Mouse (Mus musculus) heart, adult 11 months (tissue): ENCODE results near the gene Ksr2.
"Not testable (repeated sequence)": the region's sequence is repeated elsewhere in the genome, so short reads cannot be mapped to it uniquely, and the experiment has no call there.

Experiments used
- DNase-seq: peaks from one replicate; pipeline ENCODE4 v3.0.0; 2022

Gene Ksr2

DNA sequence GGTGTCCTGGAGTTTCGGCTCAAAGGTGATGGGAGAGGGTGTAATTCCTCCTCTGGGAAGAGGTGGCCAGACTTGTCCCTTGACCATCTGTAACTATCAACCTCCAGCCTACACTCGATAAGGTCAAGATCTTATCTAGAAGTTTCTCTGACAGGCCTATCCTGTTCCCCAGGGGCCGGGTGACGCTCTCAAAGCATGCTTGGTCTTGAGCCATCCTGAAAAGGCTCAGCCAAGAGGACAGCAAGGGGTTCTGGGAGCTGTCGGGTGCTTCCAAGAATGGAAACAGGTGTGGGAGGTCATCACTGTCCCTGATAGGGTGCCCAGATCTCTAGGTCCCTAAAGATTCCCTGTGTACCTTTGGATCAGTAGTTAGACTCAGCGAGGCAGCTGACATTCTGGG, 4.4 kb upstream of the Ksr2 start:
- DNase-seq = no peak

DNA sequence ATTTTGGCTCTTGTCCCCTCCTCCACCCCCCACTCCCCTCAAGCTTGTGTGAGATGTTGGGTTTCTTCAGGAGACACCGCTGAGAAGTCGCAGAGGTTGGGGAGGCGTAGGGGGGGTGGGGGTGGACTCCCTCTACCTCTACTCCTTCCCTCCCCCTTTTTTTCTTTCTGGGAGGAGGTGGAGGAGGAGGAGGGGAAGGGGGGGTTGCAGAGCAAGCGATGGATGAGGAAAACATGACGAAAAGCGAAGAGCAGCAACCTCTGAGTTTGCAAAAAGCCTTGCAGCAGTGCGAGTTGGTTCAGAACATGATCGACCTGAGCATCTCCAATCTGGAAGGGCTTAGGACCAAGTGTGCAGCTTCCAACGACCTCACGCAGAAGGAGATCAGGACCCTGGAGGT, 811 bp downstream of the Ksr2 start:
- DNase-seq = no peak

DNA sequence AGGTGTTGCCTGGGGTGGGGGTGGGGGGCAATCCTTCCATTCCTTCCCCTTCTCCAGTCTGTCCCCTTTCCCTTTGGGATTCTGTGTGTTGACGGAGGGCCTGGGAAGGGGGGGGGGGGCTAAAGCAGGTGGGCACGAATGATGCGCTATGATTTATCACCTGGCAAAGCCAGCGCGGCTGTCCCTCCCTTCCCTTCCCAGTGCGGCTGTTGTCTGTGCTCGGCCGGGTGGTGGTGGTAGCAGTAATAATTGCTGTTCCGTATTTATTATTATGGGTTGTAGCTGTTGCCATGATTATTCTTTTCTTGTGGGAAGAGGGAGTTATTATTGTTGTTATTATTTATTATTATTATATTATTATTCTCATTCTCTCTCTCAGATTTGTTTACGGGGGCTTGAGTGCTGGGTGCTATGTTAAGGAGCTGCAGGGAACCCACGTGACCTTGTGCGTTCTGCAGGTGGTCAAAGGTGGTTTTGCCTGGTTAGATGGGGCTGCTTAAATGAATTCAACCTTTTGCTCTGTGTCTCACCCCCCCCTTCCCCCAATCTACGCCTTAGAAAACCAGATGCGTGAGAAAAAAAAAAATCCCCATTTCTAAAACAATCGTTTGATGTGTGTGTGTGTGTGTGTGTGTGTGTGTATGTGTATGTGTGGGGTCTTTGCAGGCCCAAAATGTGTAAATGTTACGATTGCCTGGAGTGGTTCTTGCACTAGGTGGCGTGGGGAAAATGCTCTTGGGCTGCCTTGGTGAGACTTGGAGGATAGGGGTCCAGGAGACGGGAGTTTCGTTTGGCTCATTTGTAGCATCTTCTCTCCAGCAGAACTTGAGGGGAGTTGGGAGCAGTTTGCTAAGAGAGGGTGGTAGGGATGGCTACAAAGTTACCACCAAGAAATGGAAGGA, 1.5 kb downstream of the Ksr2 start:
- DNase-seq = no peak

DNA sequence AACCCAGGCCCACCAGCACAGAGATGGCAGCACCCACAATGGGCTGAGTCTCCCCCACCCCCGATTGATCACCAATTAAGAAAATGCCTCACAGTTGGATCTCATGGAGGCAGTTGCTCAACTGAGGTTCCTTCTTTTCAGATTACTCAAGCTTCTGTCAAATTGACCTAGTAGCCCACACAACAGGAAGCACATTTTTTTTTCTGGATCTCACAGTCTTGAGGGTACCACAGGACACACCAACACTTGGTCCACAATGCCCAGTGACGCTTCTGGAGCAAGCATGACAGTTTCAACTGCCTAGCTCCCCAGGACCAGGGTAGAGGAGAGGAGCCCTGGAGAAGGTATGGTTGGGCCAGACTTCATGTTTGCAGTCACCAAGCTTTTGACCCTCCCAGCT, 3.6 kb downstream of the Ksr2 start:
- no peak for DNase-seq

DNA sequence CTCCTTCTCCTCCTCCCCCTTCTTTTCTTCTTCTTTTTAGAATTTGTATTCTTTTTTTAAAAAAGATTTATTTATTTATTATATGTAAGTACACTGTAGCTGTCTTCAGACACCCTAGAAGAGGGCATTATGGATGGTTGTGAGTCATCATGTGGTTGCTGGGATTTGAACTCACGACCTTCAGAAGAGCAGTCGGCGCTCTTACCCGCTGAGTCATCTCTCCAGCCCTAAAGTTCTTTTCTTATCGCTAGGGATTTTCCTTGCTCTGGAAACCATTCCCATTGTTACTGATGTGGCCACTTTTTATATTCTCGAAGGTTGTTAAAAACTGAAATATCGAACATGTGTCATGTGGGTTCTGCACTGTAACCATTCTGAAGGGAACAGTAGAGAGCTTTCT, 19.7 kb downstream of the Ksr2 start:
- not testable (repeated sequence) for DNase-seq

DNA sequence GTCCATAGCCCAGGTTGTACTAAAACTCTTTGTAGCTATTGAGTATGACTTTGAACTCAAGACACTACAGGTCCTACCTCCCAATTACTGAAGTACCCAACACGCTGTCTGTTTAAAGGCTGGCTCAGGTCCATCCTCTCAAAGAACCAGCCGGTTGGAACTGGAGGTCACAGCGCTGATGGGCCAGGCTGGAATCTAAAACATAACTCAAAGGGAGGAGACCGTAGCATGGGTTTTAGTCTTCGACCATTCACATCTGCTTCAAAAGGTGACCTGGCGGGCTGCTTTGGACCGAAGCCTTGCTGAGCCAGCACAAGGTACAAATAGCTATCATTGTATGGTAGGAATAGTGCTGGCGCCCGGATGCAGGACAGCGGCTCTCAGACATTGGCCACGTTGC, 26.5 kb downstream of the Ksr2 start:
- no peak for DNase-seq

DNA sequence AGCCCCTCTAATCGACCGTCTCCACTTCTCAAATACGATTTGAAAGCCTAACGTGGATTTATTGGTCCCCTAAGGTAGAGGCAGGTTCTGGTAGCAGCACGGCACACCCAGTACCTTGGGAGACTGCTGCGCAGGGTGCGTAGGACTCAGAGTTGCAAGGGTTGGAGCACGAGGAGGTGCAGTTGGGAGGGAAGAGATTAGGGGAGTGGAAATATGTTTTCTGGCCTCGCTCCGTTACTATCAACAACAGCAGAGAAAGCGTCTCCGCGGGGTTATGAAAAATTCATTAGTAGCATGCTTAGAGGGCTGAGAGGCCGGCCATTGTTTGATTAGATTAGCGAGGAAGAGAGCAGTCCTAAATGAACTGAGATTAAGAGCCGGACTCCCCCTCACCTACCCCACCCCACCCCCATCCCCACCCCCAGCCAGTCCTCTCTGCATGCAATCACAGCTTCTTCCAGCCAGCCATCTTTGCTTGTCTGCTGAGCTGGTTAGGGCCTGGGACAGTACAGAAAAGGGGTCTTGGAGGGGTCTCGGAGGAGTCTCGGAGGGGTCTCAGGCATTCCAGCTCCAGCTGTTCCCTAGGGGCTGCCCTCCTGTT, 27.5 kb downstream of the Ksr2 start:
- DNase-seq = no peak

DNA sequence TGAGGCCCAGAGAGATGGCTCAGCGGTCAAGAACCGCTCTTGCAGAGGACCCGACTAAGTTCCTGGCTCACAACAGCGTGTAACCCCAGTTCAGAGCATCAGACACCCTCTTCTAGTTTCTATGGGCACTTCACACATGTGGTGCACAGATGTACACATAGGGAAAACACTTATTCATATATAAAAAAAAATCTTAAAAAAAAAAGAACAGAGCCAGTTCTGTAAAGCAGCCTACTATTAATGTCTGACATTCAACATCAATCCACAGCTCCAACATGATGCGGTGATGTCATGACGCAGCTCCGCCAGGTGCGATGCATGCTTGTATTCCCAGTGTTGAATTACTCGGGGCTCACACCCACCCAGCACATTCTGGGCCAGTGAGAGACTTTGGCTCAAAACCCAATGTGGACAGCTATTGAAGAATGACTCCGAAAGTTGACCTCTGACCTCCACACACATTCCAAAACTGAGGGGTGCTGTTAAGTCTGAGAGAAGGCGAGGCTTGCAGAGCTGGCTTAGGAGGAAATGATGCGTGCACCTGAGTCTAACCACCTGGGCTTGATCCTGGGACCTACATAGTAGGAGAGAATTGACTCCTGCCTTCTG, 28.5 kb downstream of the Ksr2 start:
- DNase-seq = no peak

DNA sequence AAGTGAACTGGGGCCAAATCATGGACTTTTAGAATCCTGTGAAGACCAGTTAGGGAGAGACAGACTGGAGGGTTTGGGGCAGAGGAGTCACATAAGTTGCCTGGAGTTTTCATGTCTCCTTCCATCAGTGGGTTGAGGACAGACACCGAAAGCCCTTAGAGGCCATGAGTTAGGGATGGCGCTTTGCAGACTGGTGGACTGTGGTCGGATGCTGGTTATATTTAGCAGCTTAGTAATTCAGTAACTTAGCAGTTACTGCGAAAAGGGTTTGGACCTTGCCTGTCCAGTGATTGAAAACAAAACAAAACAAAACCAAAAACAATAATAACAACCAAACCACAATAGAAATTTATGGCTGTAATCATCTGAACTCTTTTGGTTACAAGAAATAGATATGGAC, 29.3 kb downstream of the Ksr2 start:
- DNase-seq = no peak

DNA sequence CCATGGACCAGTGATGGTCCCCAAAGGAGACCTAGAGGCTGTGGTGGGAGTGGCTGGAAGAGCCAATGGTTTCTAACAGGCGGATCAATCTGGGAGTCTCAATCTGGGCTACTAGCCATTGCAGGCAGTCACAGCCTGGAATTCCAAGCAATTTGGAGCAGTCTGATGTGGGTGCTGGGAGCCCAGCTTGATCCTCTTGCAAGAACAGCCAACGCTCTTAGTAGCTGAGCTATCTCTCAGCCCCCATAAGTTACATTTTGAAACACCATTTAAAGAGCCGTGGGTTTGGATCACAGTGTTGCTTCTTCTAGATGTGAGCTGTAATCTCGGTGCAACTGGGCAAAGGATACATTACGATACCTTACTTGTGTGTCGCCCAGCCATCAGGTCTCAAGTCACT, 30.1 kb downstream of the Ksr2 start:
- DNase-seq = no peak

DNA sequence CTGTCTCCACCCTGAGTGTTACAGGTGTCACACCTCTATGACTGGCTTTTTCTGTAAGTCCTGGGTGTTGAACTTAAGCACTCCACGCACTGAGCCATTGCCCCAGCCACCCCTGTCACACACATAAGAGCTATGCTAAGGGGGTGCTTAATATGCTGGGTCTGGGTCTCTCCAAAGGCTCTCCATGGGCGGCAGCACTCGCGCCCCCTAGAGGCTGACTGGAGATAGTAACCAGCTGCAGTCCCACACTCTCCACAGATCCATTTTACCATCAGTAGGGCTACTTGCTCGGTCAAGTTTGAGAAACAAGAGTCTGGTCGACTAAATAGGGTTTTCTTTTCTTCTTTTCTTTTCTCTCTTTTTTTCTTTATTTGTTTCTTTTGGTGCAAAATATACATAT, 33.9 kb downstream of the Ksr2 start:
- DNase-seq = no peak

DNA sequence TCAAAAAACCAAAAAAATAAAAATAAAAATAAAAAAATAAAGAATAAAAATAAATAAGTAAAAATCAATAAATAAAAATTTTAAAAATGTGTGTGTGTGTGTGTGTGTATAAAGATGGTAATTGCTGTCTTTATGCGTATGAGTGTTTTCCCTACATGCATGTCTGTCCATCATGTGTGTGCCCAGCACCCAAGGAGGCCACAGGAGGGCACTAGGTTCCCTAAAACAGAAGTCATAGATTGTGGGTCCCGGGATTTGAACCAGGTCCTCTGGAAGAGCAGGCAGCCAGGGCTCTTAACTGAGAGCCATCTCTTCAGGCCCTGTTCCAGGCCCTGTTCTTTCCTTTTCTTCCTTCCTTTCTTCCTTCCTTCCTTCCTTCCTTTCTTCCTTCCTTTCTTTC, 38.2 kb downstream of the Ksr2 start:
- DNase-seq = no peak

DNA sequence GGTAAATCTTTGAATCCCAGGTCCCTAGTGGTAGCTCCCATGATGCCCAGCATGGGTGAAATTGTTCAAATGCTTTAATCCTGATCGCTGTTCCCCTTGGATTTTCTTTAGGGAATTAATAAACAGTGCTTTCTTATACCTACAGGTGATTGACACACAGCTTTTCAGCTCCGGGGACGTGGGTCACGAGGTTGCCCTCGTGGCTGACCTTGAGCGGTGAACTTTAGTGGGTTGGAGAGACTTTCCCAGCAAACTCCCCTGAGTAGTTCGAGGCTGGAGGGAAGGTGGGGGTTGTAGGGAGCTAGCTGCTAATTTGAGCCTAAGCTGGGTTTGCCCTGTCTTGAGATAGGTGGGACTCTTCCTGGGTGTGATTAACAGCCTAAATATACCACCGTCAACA, 41.7 kb downstream of the Ksr2 start:
- no peak for DNase-seq

DNA sequence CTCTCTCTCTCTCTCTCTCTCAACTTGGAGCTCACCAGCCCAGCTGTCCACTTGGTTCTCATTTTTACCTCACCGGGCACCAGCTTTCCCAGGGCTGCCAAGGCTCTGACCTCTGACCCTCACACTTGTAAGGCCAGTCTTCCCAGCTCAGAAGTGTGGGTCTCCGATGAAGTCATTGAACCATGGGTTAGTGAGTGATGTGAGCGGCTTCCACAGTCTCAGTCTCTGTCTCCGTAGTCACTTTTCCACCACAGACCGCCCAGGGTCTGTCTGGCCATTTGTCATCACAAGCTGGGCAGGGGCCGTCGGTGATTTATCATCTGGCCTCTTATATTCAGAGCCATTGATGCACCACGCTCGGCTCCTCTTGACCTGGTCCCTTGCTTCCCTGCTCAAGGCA, 43.3 kb downstream of the Ksr2 start:
- DNase-seq = no peak

DNA sequence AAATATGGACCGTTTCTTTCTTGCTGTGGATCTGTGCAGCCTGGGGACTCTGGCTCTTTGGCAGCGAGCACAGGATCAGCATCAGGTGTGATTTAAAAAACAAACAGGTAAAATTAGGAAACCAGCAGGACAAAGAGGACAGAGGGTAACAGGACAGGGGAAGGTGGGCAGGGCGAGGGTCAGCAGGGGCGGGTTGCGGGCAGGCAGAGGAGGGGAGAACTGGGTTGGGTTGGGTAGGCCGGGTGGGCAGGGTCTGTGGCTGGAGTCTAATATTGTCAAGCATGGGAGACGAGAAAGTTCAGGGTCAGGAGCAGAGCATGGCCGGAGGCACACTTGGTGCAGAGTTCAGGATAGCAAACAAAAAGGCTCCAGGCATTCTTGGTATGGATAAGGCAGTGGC, 43.8 kb downstream of the Ksr2 start:
- no peak for DNase-seq

DNA sequence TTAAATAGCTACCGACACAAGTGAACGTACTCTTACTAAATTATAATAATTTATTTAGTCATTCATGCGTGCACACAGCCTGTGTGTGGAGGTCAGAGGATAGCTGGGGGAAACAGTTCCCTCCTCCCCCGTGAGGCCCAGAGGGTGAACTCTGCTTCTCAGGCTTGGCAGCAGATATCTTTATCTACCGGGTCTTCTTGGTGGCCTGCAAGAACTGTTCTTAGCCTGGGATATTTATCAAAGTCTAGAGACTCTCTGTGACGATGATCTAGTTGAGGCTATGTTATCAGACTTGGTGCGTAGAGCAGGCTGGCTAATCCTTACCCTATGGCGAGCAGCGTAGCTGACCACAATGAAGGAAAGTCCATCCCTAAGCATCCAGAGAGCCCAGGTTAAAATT, 45.1 kb downstream of the Ksr2 start:
- DNase-seq = no peak

DNA sequence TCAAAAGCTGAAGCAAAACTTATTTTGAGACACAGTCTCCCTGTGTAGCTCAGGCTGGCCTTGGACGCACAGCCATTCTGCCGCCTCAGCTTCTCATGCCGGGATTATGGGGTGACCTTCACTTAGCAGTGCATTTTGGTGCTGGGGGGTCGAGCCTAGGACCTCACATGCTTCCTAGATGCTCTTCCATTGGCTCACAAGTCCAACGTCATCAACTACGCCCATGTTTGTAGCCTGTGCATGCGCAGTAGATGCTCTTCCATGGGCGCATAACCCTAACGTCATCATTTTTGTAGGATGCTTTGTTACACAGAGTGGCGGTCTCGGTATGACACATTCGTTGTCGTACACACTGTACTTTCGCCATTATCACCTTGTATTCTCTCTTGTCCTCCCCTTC, 46.5 kb downstream of the Ksr2 start:
- DNase-seq = no peak

DNA sequence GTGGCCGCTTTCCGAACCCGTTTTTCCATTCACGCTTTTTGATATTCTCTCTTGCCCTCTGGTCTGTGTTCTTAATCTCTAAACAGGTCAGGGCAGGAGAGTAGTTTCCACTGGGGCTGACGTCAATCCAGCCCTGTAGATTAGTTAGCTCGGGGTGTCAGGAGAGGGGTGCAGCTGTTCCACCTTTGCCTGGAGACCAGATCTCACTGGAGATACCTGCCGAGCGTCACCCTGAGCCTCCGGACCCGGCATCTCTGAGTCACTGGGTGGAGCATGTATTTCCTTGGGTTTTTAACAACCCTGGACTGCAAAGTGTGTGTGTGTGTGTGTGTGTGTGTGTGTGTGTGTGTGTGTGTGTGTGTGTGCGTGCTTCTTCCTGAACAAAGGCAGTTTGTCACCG, 53.3 kb downstream of the Ksr2 start:
- DNase-seq = no peak

DNA sequence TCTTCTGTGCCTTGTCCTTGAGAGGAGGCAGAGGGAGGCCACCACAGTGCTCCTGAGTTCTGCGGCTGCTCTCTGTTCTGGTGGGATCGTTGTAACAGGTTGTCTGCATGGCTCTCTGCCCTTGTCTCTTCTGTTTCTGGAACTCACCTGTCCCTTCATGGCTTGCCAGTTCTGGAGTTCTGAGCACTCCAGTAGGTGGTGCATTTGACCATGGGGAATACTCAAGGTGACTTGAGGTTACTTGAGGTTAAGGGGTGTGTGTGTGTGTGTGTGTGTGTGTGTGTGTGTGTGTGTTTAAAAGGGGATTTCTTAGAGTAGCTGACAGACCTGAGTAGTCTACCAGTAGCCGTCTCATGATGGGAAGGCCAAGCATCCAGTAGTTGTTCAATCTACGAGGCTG, 55.2 kb downstream of the Ksr2 start:
- no peak for DNase-seq

DNA sequence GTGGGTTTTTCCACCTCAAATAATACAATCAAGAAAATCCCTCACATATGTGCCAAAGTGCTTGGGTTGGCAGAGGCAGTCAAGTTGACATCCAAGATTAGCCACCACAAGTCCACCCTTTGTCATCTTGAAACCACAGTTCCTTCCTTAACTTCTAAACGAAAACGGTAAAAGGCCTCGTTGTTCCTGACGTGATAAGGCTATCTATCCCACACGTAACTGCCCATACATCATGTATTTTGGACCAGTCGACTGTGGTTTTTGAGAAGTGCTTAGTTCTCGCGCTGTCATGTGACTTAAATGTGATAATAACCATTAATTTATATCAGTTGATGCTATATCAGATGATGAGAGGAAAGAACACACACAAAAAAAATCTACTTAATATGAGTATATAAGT, 55.8 kb downstream of the Ksr2 start:
- DNase-seq = no peak

DNA sequence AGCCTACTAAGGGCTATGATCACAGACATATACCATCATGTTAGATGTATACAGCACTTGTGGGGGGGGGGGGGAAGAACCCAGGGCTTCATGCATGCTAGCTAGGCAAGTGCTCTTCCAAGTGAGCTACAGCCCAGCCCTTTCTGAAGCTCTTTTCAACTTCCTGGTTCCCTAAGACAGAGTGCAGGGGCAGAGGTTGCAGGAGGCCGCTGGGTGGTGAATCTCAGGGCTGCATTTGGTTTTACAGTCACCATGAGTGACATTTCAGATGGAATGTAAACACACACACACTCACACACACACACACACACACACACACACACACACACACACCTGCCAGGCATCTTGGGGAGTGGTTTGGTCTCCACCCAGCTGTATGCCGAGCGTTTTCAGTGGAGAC, 67.4 kb downstream of the Ksr2 start:
- DNase-seq = no peak

DNA sequence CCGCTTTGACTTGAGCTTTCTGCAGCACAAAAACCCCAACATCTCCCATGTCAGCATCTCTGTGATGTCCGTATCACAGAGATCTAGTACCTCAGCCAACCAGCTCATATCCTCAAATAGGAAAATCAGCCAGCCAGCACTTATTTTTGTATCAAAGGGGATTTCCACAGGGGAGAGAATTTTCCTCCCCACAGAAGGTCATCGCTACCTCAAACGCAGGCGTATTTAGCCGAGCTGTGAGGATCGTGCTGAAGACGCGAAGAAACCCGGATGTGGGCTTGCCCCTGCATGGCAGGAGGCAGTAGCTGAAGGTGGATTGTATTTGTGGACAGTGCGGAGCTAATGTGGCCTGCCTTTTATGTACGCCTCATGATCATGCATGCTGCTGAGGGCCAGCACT, 67.8 kb downstream of the Ksr2 start:
- DNase-seq = no peak

DNA sequence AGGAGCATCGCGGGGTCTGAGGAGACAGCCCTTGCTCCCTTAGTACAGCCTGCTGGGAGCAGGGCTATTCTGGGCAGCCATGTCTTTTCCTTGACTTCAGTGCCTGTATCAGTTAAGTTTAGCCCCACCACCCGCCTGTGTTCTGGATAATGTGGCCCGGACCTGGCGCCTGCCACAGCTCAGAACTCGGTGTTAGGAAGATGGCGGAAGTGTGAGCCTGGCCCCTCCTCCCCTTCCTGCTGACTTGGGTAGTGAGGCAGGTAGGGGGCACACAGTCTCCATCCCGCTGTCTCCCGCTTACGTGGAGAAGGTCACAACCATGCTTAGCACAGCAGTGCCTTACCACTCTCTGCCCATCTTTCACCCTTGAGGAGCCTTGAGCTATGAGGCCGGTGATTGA, 68.2 kb downstream of the Ksr2 start:
- DNase-seq = no peak

DNA sequence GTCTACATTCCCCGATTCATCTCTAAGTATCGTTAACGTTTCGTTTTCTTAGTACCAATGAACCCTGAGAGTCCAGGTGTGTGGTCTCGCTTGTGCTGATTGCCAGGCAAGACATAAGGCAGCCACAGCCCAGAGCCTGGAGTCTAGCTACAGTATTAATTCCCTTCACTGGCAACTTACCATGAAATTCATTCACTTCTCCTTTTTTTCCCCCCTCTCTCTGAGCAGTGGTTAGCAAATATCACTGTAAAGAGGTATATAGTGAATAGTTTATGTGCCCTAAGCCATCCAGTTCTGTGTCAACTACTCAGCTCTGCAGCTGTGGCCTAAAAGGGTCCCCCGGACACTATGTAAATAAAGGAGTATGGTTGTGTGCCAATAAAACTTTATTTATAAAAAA, 71.6 kb downstream of the Ksr2 start:
- DNase-seq = no peak

DNA sequence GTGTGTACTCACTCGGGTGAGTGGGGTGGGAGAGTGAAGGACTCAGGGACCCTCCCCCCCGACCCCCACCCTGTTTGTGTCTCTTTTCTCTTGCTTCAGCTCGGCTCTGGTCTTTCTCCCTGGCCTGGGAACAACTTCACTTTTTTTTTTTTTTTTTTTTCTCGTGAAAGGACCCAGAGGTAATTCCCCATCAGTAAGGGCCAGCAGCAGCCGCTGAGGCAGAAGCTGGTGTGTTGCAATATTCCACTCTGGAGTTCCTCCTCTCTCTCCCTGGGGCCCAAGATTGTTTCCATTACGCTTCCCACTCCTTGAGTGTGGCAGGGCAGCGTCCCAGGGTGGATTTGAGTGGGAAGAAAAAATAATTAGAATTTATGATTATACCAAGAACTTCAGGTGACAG, 72.3 kb downstream of the Ksr2 start:
- DNase-seq = no peak
